Comparison of ENCODE assay signal across 16 mouse cellular contexts in genomic region chr13:45876939-45877338, GRCm38 (mm10).
A peak's percentile ranks its signal among the peaks of the same experiment; 100 is the strongest.
DNase-seq lines count a peak whose midpoint lies in the region; ATAC-seq lines count a peak whose summit lies in the region.
"Had no signal": no experiment of that assay in that cellular context is flagged by ENCODE, and none has a peak within 500 bp of the region (broad histone marks: within the 10 kb centered on the region; RNA-seq: fewer than 3 reads in every experiment).

No protein-coding gene starts in this region.

- no peak for ATAC-seq in CD4-positive, CD25-positive, alpha-beta regulatory T cell, adult 4 months
- ATAC-seq: forebrain, embryonic 15.5 days; Patski had no signal

- peak; percentile 25 for DNase-seq in CD4-positive, CD25-positive, alpha-beta regulatory T cell, adult 2 months (ENCODE audit: low read depth, low spot score)
- peak; percentile 45 for DNase-seq in thymus, postnatal 0 days (ENCODE audit: low spot score)
- DNase-seq in thymus, postnatal 10 days (ENCODE audit: low spot score in 2 of 2): no peak
- DNase-seq in thymus, postnatal 25 days: peak; percentile 37
- DNase-seq in layer of hippocampus, adult 9-11 months: no peak
- DNase-seq in adrenal gland, postnatal 36 days: no peak
- DNase-seq: adrenal gland, postnatal 10 days; cerebellum, adult 11 months; cerebellum, adult 2 months; cerebellum, adult 9-11 months; cerebellum, postnatal 25 days; gastrocnemius, postnatal 25 days; heart, adult 2 months had no signal

Comparison
In these comparisons a context has a peak if more than half of its experiments do, and no peak if none do; other contexts are left out.
1. DNase-seq: peak in CD4-positive, CD25-positive, alpha-beta regulatory T cell, adult 2 months (single experiment), thymus, postnatal 0 days (single experiment) and thymus, postnatal 25 days (single experiment); none in thymus, postnatal 10 days (0 of 2), layer of hippocampus, adult 9-11 months (single experiment) and adrenal gland, postnatal 36 days (0 of 2).